Mouse (Mus musculus) neural tube, embryonic 11.5 days (tissue): ENCODE measurements around the gene Foxo3. TPM values are rescaled to one million over a fixed set of nuclear protein-coding genes. Genes with fewer than 3 reads are reported as not detected.

Experiments used
- ATAC-seq: fragments of 200-750 bp; cut with Nextera tagmentation; 2 replicates; pipeline ENCODE4 v1.8.0; 2017; ENCODE audit warnings: moderate number of reproducible peaks, mild to moderate bottlenecking, moderate TSS enrichment, moderate library complexity; ENCODE audit not compliant: insufficient read depth, low FRiP score, low TSS enrichment
- DNase-seq: peaks from one replicate; pipeline ENCODE4 v3.0.0-alpha.2; 2015; ENCODE audit warnings: low spot score
- H3K27ac ChIP-seq: fragments of 300-500 bp; sonication (generic); 2 replicates; pipeline ENCODE4 v1.5.1; 2014; ENCODE audit warnings: low read depth, mild to moderate bottlenecking, low read length
- H3K27me3 ChIP-seq: fragments of 300-500 bp; sonication (generic); 2 replicates; pipeline ENCODE4 v1.6.1; 2014; ENCODE audit warnings: mild to moderate bottlenecking, low read length, mixed read lengths; ENCODE audit not compliant: control insufficient read depth, insufficient read depth
- H3K36me3 ChIP-seq: fragments of 300-500 bp; sonication (generic); 2 replicates; pipeline ENCODE4 v1.6.1; 2014; ENCODE audit warnings: mild to moderate bottlenecking, low read length, moderate library complexity, mixed read lengths; ENCODE audit not compliant: control insufficient read depth, insufficient read depth
- H3K4me1 ChIP-seq: fragments of 300-500 bp; sonication (generic); 2 replicates; pipeline ENCODE4 v1.6.1; 2014; ENCODE audit warnings: low read length, mixed read lengths; ENCODE audit not compliant: control insufficient read depth, insufficient read depth
- H3K4me2 ChIP-seq: fragments of 300-500 bp; sonication (generic); 2 replicates; pipeline ENCODE4 v1.6.1; 2014; ENCODE audit warnings: low read depth, mild to moderate bottlenecking, moderate library complexity
- H3K4me3 ChIP-seq: fragments of 300-500 bp; sonication (generic); 2 replicates; pipeline ENCODE4 v1.5.1; 2014; ENCODE audit warnings: low read depth, low read length
- H3K9ac ChIP-seq: fragments of 300-500 bp; sonication (generic); 2 replicates; pipeline ENCODE4 v1.6.1; 2014; ENCODE audit warnings: mild to moderate bottlenecking, low read length
- H3K9me3 ChIP-seq: fragments of 300-500 bp; sonication (generic); 2 replicates; pipeline ENCODE4 v1.6.1; 2016; ENCODE audit warnings: low read length; ENCODE audit not compliant: control insufficient read depth
- WGBS: fragments of 180-500 bp; shearing (Covaris S2); extraction: QIAGEN DNeasy Blood & Tissue Kit; methylation state at CpG from one replicate; pipeline ENCODE4 v1.1.7; 2014; 5-methylcytosine and 5-hydroxymethylcytosine counted together
- polyA plus RNA-seq: library from polyadenylated mRNA; unstranded; fragments of >200 nt; fragmentation: Nextera tagmentation; extraction: Ambion mirVana; gene quantifications from 2 replicates; pipeline ENCODE4 v1.2.1, GENCODE M21; 2014

The Foxo3 gene
- polyA plus RNA-seq, 1 experiment from 2014 or later, result 3.9 TPM

GRCm38 (mm10) chr10:42220418-42220952 is 56.1 kb downstream of the Foxo3 start:
- H3K4me1 ChIP-seq, result no peaks in the 10 kb centered on the region
- 66% methylated on average over 5 of the region's 5 CpGs for WGBS
- ATAC-seq (no peak), DNase-seq (no peak)
- no peak overlapping the region for H3K4me3 ChIP-seq
- H3K9ac ChIP-seq, result no peak overlapping the region
- no peak overlapping the region for H3K4me2 ChIP-seq
- no peak overlapping the region for H3K27ac ChIP-seq
- H3K9me3 ChIP-seq, result no peaks in the 10 kb centered on the region
- H3K36me3 ChIP-seq, result no peaks in the 10 kb centered on the region
- no peaks in the 10 kb centered on the region for H3K27me3 ChIP-seq

GRCm38 (mm10) chr10:42211407-42211806 is 65.1 kb downstream of the Foxo3 start:
- Histone ChIP-seq H3K9ac (no peak overlapping the region), H3K4me1 (peaks cover 6% of the 10 kb centered on the region), H3K27ac (no peak overlapping the region), H3K4me3 (no peak overlapping the region), H3K36me3 (no peaks in the 10 kb centered on the region), H3K4me2 (no peak overlapping the region), H3K9me3 (no peaks in the 10 kb centered on the region), H3K27me3 (no peaks in the 10 kb centered on the region)
- WGBS, result 91% methylated on average over 7 of the region's 7 CpGs
- DNase-seq (no peak), ATAC-seq (no peak)

- no peak overlapping the region for H3K27ac ChIP-seq
- no peak overlapping the region for H3K4me3 ChIP-seq
- H3K9ac ChIP-seq, result no peak overlapping the region
- ATAC-seq (no peak), DNase-seq (no peak)
- WGBS, result 55% methylated on average over 2 of the region's 2 CpGs
- H3K27me3 ChIP-seq, result no peaks in the 10 kb centered on the region
- no peak overlapping the region for H3K4me2 ChIP-seq
- H3K4me1 ChIP-seq, result peaks cover 6% of the 10 kb centered on the region
- H3K36me3 ChIP-seq, result no peaks in the 10 kb centered on the region
- H3K9me3 ChIP-seq, result no peaks in the 10 kb centered on the region
These were observed 65.9 kb downstream of the Foxo3 start for GRCm38 (mm10) chr10:42210641-42211040.

- Histone ChIP-seq H3K4me2 (no peak overlapping the region), H3K9me3 (no peaks in the 10 kb centered on the region), H3K36me3 (no peaks in the 10 kb centered on the region), H3K27me3 (no peaks in the 10 kb centered on the region), H3K4me1 (peaks cover 6% of the 10 kb centered on the region), H3K9ac (no peak overlapping the region), H3K4me3 (no peak overlapping the region), H3K27ac (no peak overlapping the region)
- peak; percentile 30 for DNase-seq
- 34% methylated on average over 6 of the region's 6 CpGs for WGBS
- no peak for ATAC-seq
These were observed 66.7 kb downstream of the Foxo3 start for GRCm38 (mm10) chr10:42209809-42210208.

GRCm38 (mm10) chr10:42207612-42208011 is 68.9 kb downstream of the Foxo3 start:
- Histone ChIP-seq H3K4me2 (no peak overlapping the region), H3K9ac (no peak overlapping the region), H3K4me1 (peaks cover 9% of the 10 kb centered on the region), H3K36me3 (no peaks in the 10 kb centered on the region), H3K27ac (no peak overlapping the region), H3K9me3 (no peaks in the 10 kb centered on the region), H3K27me3 (no peaks in the 10 kb centered on the region), H3K4me3 (no peak overlapping the region)
- 94% methylated on average over 12 of the region's 12 CpGs for WGBS
- ATAC-seq, result no peak
- no peak for DNase-seq

GRCm38 (mm10) chr10:42204768-42205412 is 71.7 kb downstream of the Foxo3 start:
- H3K27ac ChIP-seq, result no peak overlapping the region
- DNase-seq (no peak), ATAC-seq (no peak)
- no peak overlapping the region for H3K4me2 ChIP-seq
- no peaks in the 10 kb centered on the region for H3K9me3 ChIP-seq
- no peaks in the 10 kb centered on the region for H3K27me3 ChIP-seq
- no peaks in the 10 kb centered on the region for H3K36me3 ChIP-seq
- no peak overlapping the region for H3K9ac ChIP-seq
- 90% methylated on average over 20 of the region's 20 CpGs for WGBS
- peaks cover 5% of the 10 kb centered on the region for H3K4me1 ChIP-seq
- no peak overlapping the region for H3K4me3 ChIP-seq

- ATAC-seq, result no peak
- 0 out of 2 replicates have a peak overlapping the region, but pooled peaks have one; percentile 10 for H3K4me2 ChIP-seq
- no peak overlapping the region for H3K9ac ChIP-seq
- no peak overlapping the region for H3K4me3 ChIP-seq
- 63% methylated on average over 18 of the region's 18 CpGs for WGBS
- no peaks in the 10 kb centered on the region for H3K9me3 ChIP-seq
- DNase-seq, result no peak
- H3K27ac ChIP-seq, result peak overlapping the region; percentile 50; the same call in 1 of the 2 replicates
- H3K4me1 ChIP-seq, result 0 out of 2 replicates have a peak, but pooled peaks cover 2% of the 10 kb centered on the region
- no peaks in the 10 kb centered on the region for H3K36me3 ChIP-seq
- no peaks in the 10 kb centered on the region for H3K27me3 ChIP-seq
These were observed 73.0 kb downstream of the Foxo3 start for GRCm38 (mm10) chr10:42203321-42204155.

GRCm38 (mm10) chr10:42202561-42202960 is 74.0 kb downstream of the Foxo3 start:
- Histone ChIP-seq H3K4me1 (0 out of 2 replicates have a peak, but pooled peaks cover 2% of the 10 kb centered on the region), H3K4me2 (no peak overlapping the region), H3K9ac (no peak overlapping the region), H3K36me3 (no peaks in the 10 kb centered on the region), H3K4me3 (no peak overlapping the region), H3K9me3 (0 out of 2 replicates have a peak, but pooled peaks cover under 1% of the 10 kb centered on the region), H3K27me3 (no peaks in the 10 kb centered on the region), H3K27ac (no peak overlapping the region)
- no peak for DNase-seq
- no peak for ATAC-seq
- WGBS, result 64% methylated on average over 8 of the region's 8 CpGs
